Mouse (Mus musculus): Measurements from ENCODE around the gene Bola2.
"Not testable (repeated sequence)": the region's sequence is repeated elsewhere in the genome, so short reads cannot be mapped to it uniquely, and the experiment has no call there.

Bola2 gene

GRCm38 (mm10) chr7:126695210-126695611 lies at the start of gene Bola2:
Gene Bola2 (plus strand): TSS chr7:126695401.
- DNase-seq (ENCODE audit: low spot score): peak; percentile 72

DNA sequence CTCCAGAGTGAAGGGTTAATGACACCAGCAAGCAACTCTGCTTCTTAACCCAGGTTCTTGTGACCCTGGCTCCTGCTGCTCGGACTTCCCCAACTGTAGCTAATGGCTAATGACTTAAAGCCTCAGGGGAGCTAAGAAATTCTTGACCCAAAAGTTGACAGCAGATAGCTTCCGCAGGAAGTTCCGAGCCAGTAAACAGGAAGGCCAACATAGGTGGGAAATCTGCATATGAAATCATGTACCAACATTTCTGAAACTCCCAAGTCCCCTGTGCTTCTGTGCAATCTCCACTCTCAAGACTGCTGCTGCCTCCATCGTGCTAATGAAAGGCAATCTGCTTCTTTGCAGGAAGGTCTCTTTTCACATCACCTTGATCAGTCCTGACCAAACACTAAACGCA lies 49.5 kb upstream of the Bola2 start:
- no peak for DNase-seq (ENCODE audit: low spot score)

- no peak for DNase-seq (ENCODE audit: low spot score)
Observed at GRCm38 (mm10) chr7:126648486-126648885, 46.7 kb upstream of the Bola2 start.

- peak; percentile 86 for DNase-seq (ENCODE audit: low spot score)
Observed at GRCm38 (mm10) chr7:126649231-126650051, 45.8 kb upstream of the Bola2 start, which contains the start of gene Sgf29. Gene Sgf29 (plus strand): TSS chr7:126649309.

GRCm38 (mm10) chr7:126650852-126651251 lies 44.3 kb upstream of the Bola2 start:
- no peak for DNase-seq (ENCODE audit: low spot score)

DNA sequence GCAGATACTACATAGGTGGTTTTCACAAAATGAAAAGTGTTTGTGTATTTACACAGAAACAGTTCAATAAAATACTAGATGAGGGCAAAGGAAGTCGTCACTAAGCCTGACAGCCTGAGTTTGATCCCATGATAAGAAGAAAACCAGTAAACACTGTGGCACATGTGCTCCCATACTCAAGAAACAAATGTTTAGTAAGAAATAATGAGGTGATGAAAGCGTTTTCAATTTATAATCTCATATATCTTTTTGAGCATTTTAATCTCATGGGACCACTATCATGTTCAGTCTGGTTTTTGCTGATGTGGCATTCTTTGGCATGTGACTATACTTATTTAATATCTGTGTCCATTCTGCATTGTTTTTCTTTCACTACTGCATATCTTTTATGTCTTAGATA lies 41.2 kb upstream of the Bola2 start:
- no peak for DNase-seq (ENCODE audit: low spot score)

DNA sequence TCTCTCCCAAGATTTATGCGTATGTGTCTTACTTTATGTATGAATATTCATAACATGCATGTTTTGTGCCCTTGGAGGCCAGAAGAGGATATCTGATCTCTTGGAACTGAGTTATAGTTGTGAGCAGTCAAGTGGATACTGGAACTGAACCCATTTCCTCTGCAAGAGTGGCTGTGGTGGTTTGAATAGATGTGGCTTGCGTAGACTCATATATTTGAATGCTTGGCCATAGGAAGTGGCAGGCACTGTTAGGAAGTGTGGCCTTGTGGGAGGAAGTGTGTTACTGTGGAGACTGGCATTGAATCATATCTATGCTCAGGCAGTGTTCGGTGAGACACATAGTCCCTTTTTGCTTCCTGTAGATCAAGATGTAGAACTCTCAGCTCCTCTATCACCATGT lies 39.5 kb upstream of the Bola2 start:
- DNase-seq (ENCODE audit: low spot score): no peak

- DNase-seq (ENCODE audit: low spot score): no peak
Observed at GRCm38 (mm10) chr7:126657522-126657921, 37.7 kb upstream of the Bola2 start.

DNA sequence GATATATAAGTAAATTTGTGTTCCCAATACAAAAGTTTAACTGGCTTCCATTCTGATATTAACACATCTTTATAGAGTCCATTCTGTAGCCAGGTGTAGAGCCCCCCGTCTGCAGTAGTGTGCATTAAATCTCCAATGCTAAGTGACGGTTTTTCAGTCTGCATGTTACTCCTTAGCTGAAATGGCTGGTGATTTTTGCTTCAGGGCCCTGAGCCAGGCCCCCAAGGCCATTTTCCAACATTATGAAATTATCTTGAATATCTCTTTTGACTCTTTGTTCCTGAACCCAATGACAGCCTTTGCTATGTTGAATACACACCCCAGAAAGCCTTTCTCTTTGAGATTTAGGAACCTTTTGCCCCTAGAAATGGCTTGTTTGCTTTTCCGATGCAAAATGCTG lies 35.4 kb upstream of the Bola2 start:
- DNase-seq (ENCODE audit: low spot score): no peak

DNA sequence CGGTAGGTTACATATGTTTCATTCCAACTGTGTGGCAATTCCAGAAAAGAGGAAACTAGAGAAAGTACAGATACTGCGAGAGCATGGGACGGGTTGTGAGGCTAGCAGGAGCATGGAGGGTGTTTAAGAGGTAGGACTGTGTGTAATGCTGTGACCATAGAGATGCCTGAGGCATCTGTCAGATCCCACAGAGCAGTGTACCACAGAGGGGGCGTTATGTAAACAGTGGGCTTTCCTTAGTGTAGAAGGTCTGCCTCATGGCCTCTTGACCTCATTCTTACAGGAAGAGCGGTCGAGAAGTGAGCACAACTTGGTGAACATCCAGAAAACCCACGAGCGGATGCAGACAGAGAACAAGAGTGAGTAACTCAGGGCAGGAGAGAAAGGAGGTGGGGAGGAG lies 31.6 kb upstream of the Bola2 start:
- no peak for DNase-seq (ENCODE audit: low spot score)

DNA sequence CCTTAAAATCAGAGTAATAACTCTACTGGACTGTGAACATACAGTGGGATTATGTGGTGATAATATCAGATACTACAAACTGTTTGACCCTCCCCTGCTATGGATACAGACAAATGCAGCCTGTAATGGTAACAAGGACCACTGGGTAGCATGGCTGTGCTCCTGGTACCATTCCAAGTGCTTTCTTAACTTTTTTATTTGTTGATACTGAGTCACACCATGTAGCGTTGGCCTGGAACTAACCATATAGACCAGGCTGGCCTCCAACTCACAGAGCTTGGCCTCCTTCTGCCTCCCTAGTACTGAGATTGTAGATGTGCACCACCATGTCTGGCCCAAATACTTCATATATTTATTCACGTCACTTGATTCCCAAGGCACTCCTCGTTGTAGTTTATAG lies 29.9 kb upstream of the Bola2 start:
- DNase-seq (ENCODE audit: low spot score): no peak

DNA sequence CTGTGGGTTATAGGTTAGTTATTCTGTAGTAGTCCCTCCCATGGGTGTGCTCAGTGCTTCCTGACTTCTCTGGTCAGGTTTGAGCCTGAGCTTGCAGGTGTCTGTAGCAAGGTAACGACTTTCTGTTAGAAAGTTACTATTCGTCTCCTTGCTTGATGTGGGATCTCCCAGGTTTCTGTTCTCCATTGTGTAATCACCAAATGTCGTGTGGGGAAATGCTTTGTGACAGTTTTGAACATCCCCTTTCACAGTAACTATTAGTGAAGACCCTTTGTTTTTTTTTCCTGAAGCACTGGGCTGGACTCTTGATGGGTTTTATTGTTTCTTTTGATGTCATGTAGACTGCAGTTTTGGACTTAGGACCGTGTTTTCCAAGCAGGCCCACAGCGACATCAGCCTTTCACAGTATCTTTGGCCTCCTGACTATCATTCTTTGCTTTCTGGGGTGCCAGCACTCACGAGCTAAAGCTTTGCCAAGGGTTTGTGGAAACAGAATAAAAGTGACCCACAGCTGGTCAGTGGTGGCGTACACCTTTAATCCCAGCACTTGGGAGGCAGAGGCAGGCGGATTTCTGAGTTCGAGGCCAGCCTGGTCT lies 27.6 kb upstream of the Bola2 start:
- no peak for DNase-seq (ENCODE audit: low spot score)

- DNase-seq (ENCODE audit: low spot score): no peak
Observed at GRCm38 (mm10) chr7:126668452-126668851, 26.7 kb upstream of the Bola2 start.

GRCm38 (mm10) chr7:126670152-126670551 lies 25.0 kb upstream of the Bola2 start:
- no peak for DNase-seq (ENCODE audit: low spot score)

DNA sequence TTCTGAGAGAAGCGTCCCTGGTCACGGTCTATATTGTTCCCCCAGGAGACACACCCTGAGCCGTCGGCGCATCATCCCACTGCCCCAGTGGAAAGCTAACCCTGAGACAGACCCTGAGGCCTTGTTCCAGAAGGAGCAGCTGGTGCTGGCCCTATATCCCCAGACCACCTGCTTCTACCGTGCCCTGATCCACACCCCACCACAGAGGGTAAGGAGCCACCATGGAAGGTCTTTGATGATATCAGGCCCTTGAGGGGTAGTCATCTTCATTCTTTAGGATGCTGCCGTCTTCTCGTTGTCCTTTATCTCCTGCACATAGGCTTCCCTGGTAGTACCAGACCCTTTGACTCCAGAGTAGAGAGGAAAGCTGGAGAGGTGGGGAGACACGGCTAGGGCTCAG lies 23.1 kb upstream of the Bola2 start:
- no peak for DNase-seq (ENCODE audit: low spot score)

DNA sequence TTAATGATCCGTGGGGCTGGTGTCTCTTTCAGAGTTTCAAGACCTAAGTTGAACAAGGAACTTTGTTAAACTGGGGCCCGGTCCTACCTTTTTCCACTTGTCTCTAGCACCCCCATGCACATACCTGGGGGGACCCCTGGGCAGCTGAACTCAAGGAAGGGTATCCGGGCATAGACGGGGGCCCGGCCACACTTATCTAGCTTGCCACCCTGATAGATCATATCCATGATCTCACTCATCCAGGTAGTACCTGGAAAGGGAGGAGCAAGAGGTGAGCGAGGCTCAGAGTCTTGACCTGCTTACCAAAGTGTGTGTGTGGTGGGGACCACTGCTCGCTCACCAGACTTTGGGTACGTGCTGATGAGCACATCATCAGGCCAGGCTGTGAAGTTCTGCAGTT lies 20.1 kb upstream of the Bola2 start:
- no peak for DNase-seq (ENCODE audit: low spot score)

DNA sequence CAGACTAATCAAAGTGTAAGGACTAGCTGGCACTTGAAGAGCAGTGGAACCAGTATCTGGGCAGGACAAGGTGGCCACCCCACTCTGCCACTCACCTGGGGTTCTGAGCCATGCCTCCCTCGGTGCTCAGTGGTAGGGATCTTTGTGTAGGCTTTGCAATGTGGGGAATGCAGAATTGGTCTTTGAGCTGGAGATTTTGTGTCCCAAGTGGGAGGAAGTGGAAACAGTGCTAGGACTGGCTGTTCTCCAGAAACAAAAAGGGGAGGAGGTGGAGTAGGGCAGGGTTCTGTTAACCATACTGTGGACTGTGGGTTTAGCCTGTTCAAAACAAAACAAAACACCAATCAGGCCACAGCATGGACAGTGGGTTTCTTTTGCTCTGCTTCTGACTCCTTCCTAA lies 19.0 kb upstream of the Bola2 start, which contains the start of gene Sult1a1:
Gene Sult1a1, minus strand, starts transcription at position 226 of the 400 bp plus-strand sequence.
- DNase-seq (ENCODE audit: low spot score): peak; percentile 91

DNA sequence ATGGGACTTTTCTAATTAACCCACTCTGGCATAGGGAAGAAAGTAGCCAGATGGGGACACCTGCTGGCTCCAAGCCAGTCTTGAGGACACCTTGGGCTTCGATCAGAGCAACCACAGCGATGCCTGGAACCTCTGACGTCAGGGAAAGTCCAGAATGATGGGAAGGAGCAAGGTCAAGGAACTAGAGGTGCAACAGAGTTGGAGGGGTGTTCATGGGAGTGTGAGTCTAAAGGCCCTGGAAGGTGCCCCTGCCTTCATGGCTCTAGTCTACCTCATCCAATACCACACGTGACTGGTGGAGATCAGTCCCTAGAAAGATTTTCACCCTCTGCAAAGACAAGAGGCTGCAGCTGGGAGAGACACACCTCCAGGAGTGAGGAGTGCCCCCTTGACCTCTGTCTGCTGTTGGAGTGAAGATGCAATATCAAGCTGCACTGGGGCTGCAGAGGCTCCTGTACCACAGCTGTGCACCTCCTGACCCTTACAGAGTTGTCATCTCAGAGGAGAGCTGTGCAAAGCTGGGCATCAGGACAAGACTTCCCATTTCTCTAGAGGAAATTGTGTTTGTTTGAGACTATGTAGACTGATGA lies 18.5 kb upstream of the Bola2 start:
- no peak for DNase-seq (ENCODE audit: low spot score)

- peak; percentile 76 for DNase-seq (ENCODE audit: low spot score)
Observed at GRCm38 (mm10) chr7:126678545-126679341, 16.5 kb upstream of the Bola2 start.

DNA sequence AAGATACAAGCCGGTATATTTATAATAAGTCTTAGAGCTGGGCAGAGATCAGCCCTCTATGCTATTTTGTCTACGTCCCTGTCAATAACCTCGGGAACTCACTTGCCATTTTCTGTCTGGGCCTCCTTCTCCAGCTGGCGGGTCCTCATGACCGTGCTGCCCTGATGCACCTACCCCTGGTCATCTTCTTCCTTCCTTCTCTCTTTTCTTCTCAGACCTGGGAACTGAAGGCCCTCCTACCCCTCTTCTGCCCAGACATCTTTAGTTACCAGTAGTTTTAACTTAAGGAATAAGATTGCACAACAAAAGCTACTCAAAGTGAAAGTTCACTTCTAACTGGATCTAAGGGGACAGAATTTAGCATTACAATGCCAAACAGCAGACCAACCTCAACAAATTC lies 15.5 kb upstream of the Bola2 start:
- DNase-seq (ENCODE audit: low spot score): peak; percentile 46

- DNase-seq (ENCODE audit: low spot score): no peak
Observed at GRCm38 (mm10) chr7:126681221-126681620, 14.0 kb upstream of the Bola2 start.

DNA sequence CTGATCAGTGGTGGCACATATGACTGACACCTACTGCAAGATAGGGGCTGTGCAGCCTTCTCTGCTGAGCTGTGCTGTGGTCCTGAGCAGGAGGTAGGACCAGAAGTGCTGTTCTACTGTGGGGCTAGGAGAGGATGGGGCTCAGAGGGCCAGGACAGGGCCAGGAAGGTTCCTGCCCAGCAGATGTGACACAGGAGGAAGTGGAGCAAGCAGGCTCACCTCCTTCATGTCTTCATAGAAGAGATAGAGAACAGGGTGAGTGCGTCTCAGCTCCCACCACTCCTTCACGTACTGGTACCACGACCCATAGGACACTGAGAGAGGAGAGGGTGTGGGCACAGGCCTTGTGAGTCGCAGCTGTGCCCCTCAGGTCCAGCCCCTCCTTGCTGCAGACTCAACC lies 7.0 kb upstream of the Bola2 start:
- not testable (repeated sequence) for DNase-seq (ENCODE audit: low spot score)
